Mouse (Mus musculus): ENCODE results near the gene Fgfr1op.

DNA sequence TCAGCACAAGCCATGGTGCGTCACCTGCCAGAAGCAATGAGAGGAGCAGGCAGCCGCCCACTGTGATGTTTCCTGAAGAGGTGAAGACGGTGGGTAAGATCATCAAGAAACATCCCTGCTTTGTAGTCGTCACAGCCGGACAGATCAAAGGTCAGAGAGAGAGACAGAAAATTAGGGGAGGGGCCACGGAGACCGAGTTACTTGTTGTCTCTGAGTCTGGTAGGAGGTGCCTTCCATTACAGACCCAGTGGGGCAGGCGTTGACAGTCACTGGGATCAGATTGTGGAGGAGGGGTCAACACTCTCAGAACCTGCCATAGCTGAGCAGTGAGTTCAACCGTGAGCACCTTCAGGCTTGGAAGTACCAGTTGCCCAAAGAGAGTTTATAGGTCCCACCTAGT lies 63.3 kb downstream of the Fgfr1op start:
- TF ChIP-seq GATA1 (IDR thresholded peaks at IDR 0.05; ENCODE audit: low read length) = no peak
- TF ChIP-seq TAL1 (IDR thresholded peaks at IDR 0.05; ENCODE audit: low read length) = no peak

Measured in erythroblast, embryonic 14.5 days (primary cell).